Mouse (Mus musculus) effector memory CD4-positive, alpha-beta T cell, adult 5 months (primary cell): ENCODE results near the gene Tiprl. TPM values are rescaled to one million over a fixed set of nuclear protein-coding genes. Genes with fewer than 3 reads are reported as not detected.

ENCODE experiments used
- polyA plus RNA-seq: library from polyadenylated mRNA; unstranded; fragments of 100-300 nt; shearing (Covaris generic); gene quantifications from one replicate; pipeline ENCODE4 v1.2.1, GENCODE M21; 2017

The Tiprl gene
- 108 TPM for polyA plus RNA-seq

GRCm38 (mm10) chr1:165236321-165237298 lies at the start of gene Tiprl:
Gene Tiprl, minus strand, starts transcription at chr1:165236996.

GRCm38 (mm10) chr1:165193880-165194661 lies 42.7 kb downstream of the Tiprl start, which contains the start of gene Sft2d2:
Gene Sft2d2, minus strand, starts transcription at chr1:165194438.

Other genes starting within 250 kb of the Tiprl start
- gene Tbx19, start 76.2 kb downstream of the Tiprl start, polyA plus RNA-seq = not detected
- 49.7 TPM for gene Sft2d2, start 42.6 kb downstream of the Tiprl start, polyA plus RNA-seq
- gene Gpr161, start 58.8 kb upstream of the Tiprl start, polyA plus RNA-seq = 0.05 TPM
- gene Dcaf6, start 223.5 kb upstream of the Tiprl start, polyA plus RNA-seq = 12.1 TPM
- gene Mpc2, start 223.6 kb upstream of the Tiprl start, polyA plus RNA-seq = 111 TPM
- not detected for gene Adcy10, start 248.2 kb upstream of the Tiprl start, polyA plus RNA-seq